Mouse (Mus musculus): ENCODE results near the gene Gm9044.
"Not testable (repeated sequence)": the region's sequence is repeated elsewhere in the genome, so short reads cannot be mapped to it uniquely, and the experiment has no call there.

Gm9044 gene

GRCm38 (mm10) chr10:118332308-118332707 lies at the start of gene Gm9044:
TSS of gene Gm9044 (minus strand) at chr10:118332408.
- not testable (repeated sequence) for DNase-seq (ENCODE audit: low spot score)

- DNase-seq (ENCODE audit: low spot score), result peak; percentile 93
Observed at GRCm38 (mm10) chr10:118370443-118370842, 38.2 kb upstream of the Gm9044 start.

GRCm38 (mm10) chr10:118369518-118369917 lies 37.3 kb upstream of the Gm9044 start:
- no peak for DNase-seq (ENCODE audit: low spot score)

- DNase-seq (ENCODE audit: low spot score), result not testable (repeated sequence)
Observed at GRCm38 (mm10) chr10:118354005-118354404, 21.8 kb upstream of the Gm9044 start, which contains the start of gene Gm9049. TSS of gene Gm9049 (minus strand) at chr10:118354105.

- DNase-seq (ENCODE audit: low spot score), result not testable (repeated sequence)
Observed at GRCm38 (mm10) chr10:118348579-118348978, 16.4 kb upstream of the Gm9044 start, which contains the start of gene Gm9048. TSS of gene Gm9048 (minus strand) at chr10:118348679.

DNA sequence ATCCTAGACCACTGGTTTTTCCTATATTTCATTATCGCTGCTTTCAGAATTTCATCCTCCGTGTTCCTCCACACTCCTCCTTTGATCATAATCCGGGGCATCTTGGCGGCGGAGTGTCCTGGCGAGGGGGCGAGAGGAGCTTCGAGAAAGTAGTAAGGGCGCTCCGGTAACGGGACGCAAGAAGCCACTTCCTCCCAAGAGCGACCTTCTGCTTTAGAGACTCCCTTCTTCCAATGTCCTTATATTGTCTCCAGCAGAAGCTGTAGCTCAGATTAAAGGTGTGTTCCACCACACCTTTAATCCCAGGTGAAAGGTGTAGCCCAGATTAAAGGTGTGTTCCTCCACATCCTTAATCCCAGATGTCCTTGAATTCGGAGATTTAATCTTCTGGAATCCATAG lies 10.9 kb upstream of the Gm9044 start, which contains the start of gene Gm9046:
TSS of gene Gm9046 (minus strand) at position 101 of the 400 bp plus-strand sequence.
- not testable (repeated sequence) for DNase-seq (ENCODE audit: low spot score)

DNA sequence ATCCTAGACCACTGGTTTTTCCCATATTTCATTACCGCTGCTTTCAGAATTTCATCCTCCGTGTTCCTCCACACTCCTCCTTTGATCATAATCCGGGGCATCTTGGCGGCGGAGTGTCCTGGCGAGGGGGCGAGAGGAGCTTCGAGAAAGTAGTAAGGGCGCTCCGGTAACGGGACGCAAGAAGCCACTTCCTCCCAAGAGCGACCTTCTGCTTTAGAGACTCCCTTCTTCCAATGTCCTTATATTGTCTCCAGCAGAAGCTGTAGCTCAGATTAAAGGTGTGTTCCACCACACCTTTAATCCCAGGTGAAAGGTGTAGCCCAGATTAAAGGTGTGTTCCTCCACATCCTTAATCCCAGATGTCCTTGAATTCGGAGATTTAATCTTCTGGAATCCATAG lies 5.5 kb upstream of the Gm9044 start, which contains the start of gene Gm9045:
TSS of gene Gm9045 (minus strand) at position 101 of the 400 bp plus-strand sequence.
- DNase-seq (ENCODE audit: low spot score), result not testable (repeated sequence)

DNA sequence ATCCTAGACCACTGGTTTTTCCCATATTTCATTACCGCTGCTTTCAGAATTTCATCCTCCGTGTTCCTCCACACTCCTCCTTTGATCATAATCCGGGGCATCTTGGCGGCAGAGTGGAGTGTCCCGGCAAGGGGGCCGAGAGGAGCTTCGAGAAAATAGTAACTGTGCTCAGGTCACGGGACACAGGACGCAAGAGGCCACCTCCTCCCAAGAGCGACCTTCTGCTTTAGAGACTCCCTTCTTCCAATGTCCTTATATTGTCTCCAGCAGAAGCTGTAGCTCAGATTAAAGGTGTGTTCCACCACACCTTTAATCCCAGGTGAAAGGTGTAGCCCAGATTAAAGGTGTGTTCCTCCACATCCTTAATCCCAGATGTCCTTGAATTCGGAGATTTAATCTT lies 5.3 kb downstream of the Gm9044 start, which contains the start of gene Gm9040:
TSS of gene Gm9040 (minus strand) at position 101 of the 400 bp plus-strand sequence.
- not testable (repeated sequence) for DNase-seq (ENCODE audit: low spot score)

- DNase-seq (ENCODE audit: low spot score), result no peak
Observed at GRCm38 (mm10) chr10:118319024-118319423, 13.2 kb downstream of the Gm9044 start.

- DNase-seq (ENCODE audit: low spot score), result not testable (repeated sequence)
Observed at GRCm38 (mm10) chr10:118302133-118302532, 30.1 kb downstream of the Gm9044 start.

- DNase-seq (ENCODE audit: low spot score), result no peak
Observed at GRCm38 (mm10) chr10:118294938-118295337, 37.3 kb downstream of the Gm9044 start, which contains the start of gene Iltifb. TSS of gene Iltifb (minus strand) at chr10:118295038.

DNA sequence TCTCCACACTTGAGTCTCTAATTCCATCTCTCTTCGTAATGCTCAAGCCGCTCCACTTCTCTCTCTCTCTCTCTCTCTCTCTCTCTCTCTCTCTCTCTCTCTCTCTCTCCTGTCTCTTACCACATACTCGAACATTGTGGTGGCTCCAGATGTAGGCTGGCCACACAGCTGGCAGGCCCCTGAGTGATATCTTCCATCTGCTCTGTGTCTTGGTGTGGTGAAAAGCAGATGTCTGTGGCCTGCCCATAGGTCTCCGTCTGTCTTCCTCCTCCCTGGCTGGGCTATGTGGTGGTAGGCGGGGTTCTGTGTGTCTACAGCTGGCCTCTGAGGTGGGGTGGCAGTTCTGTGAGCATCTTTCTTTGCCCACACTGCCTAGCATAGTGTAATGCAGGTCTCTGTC lies 49.2 kb downstream of the Gm9044 start:
- DNase-seq (ENCODE audit: low spot score), result not testable (repeated sequence)

DNA sequence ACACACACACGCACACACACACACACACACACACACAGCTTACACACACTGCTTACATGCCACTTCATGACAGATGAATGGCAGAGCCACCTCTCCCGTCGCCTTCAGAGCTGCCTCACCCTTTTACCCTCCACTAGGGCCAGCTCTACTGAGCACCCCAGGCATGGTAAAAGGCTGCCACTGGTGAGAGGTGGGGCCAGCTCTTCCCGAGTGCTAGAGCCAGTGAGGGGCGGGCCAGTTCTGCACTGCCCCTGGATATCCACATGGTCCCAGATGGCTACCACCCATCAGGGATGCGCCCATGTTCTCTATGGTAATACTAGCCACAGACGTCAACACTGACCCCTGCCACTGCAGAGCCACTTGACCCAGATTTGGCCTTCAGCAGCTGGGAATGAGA lies 49.6 kb downstream of the Gm9044 start:
- DNase-seq (ENCODE audit: low spot score), result not testable (repeated sequence)

Data from embryo, embryonic 10 days (tissue).